Mouse (Mus musculus): Measurements from ENCODE around the gene Igsf11.

The Igsf11 gene

DNA sequence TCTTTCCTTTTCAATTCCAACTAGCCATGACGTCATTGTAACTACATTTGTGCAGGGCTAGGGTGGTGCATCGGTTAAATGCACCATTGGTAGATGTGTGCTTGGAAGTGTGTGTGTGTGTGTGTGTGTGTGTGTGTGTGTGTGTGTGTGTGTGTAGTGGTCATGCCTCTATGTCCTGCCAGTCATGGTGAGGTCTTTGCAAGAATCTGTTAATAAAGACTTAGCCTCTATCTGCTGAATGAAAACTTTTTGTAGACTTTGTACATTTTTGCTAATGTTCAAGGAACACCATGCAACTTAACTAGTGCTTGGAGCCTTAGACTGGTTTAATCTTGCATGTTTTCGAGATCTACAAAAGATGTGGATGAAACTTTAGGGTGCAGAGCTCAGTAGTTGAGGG, 48.3 kb downstream of the Igsf11 start:
- DNase-seq (ENCODE audit: low spot score in 2 of 2): no peak

DNA sequence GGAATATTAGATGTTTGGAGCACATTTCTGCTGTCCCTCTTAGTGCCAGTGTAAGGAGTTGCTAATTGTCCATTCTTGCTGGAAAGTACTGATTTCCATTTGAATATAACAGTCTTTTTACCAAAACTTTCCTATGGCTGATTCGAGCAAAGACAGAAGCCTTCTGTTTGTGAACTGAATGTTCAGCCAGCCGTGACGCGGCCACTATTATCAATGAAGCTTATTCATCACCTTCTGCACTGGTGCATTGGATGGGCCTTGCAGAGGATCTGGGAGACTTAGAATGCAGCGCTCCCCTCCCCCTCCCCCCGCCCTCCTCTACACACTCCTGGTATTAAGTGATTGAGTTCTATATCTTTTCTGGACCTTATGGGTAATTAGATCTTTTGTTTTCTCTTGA, 48.8 kb downstream of the Igsf11 start:
- DNase-seq (ENCODE audit: low spot score in 2 of 2): no peak

DNA sequence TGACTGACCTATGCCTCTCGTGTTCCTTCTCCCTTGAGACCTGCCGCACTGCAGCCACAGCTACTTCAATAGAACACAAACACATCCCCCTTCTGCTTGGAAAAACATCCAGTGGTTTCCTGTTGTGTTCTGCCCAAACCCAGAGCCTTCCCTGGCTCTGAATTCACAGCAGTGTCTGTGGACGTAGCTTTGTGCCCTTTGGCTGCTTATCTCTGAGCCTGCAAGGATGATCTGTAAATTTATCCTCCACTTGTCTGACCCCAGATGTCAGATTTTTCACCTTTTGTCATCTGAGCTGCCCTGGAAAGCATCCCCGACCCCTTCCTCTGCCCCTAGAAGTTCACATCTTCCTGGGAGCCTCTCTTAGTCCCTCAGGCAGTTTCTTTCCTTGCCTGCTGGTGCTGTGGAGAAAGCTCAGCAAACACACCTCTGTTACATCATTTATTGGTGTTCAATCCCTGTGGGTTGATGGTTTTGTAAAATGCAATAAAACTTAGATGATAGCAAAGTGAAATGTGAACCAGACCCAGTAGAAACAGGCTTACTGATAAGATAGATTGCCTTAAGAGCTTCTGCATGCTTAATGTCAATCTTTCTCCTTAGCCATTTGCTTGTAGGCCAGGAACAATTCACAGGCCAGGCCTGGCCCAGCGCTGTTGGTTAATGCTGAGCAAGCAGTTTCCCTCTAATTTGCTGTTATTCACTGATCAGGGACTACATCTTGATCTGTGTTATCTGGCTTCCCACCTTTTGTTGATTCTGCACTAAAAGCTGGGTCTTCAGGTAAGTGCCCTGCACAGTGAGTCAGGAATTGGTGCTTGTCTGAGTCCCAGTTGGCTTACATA, 51.5 kb downstream of the Igsf11 start:
- no peak for DNase-seq (ENCODE audit: low spot score in 2 of 2)

DNA sequence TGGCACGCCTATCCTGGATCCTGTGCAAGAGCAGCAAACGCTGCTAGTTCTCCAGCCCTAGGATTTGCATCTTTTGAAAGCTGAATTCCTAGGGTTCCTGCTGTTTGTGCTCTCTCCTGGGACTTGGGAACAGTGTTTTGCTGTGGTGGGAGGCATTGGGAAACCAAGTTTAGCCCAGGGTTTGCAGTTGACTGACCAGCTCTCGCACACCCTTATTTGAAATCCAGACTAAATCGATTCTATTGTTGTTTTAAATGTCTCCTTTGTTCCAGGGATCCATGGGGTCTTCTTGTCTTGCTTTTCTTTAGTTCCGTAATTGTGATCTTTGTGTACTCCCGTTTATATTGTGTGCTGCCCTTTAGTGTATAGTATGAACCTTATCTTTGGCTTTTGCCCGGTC, 52.6 kb downstream of the Igsf11 start:
- DNase-seq (ENCODE audit: low spot score in 2 of 2): no peak

DNA sequence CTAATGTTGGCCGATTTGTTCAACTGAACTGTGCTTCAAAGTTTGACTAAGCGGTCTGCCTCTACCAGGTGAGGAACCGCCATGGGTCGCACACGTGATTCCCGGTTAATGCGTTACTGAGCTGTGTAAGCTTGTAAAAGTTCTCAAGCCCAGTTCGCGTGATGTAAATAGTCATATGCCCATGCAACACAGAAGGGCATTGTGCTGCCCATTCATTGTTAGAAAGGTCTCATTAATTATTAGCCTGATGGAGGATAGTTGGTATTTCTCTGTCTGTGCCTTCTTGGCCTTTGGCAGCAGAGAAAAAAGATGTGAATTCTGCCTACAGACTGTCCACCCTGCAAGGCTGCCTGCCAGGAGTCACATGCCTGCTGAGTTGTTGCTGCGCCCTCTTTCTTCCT, 53.1 kb downstream of the Igsf11 start:
- no peak for DNase-seq (ENCODE audit: low spot score in 2 of 2)

DNA sequence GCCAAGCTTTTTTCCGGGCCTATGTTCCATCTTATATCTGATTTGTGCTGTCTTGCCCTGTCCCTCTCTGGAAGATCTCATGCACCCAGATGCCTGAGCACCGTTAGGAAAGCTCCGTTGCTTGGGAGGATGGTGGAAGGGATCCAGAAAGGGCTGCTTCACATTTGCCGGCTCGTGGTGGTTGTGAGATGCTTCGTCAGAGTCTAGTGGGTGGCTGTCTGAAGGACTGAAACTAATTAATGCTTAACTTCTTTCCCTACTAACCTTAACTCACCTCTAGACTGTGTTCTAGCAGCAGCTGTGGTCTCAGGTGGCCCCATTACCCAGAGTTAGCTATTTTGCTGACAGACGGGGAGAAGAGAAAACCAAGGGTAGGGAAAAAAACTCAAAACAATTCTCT, 54.0 kb downstream of the Igsf11 start:
- no peak for DNase-seq (ENCODE audit: low spot score in 2 of 2)

DNA sequence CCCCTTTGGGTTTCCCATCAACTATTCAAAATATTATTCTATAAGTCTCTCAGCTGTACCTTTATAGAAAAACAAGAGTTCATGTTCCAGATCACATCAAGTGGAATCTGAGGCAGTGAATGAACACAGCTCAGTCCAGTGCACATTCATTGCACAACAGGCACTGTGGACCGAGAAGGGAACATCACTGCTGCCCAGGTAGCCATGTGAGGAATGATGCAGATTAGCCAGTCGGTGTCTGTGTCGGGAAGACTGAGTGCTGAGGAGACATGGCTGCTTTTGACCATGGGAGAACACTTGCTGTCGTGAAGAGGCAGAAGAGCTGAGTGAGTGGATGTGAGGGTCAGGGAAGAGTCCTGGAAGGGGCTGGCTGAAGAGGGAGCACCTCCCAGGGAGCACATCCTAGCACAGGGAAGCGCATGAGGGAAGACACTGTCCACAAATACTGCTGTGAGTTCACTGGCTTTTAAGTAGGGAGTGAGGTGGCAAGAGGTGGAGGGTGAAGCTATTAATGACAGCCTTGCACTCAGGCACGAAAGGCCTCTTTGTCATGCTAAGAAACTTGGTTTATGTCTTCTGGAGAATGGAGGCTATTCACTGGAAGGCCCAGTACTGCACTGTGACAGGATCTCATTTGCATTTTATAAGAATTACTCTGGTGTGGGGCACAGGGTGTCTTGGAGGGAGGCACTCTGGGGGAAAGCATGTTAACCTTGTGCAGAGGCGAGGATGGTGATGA, 54.8 kb downstream of the Igsf11 start:
- no peak for DNase-seq (ENCODE audit: low spot score in 2 of 2)

DNA sequence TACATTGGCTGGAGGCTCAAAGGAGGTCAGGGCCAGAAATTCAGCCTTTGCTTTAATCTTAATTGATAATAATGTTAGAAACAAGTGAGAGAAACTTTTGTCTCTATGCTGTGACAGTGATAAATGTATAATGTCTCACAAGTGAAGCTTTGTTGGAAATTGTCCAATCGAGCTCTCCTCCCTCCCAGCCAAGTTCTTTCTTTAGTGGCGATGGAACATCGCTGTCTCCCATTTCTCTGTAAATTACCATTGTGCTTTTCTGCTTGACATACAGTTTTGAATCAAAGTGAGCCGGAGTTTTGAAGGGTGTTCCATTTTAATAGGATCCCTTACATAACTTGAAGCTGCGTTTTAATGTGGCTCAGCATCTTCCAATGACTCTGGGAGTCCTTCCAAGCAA, 56.0 kb downstream of the Igsf11 start:
- DNase-seq (ENCODE audit: low spot score in 2 of 2): no peak

DNA sequence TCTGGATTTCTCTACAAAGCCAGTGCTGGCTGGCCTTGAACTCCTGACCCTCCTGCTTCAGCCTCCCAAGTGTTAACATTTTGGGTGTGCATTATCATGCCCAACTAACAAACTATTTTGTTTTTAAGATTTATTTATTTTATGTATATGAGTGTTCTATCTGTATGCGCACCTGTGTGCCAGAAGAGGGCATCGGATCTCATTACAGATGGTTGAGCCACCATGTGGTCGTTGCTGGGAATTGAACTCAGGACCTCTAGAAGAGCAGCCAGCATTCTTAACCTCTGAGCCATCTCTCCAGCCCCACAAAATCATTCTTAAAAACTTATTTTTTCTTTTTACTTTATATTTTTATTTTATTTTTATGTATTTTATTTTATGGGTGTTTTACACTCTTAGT, 60.4 kb downstream of the Igsf11 start:
- no peak for DNase-seq (ENCODE audit: low spot score in 2 of 2)

DNA sequence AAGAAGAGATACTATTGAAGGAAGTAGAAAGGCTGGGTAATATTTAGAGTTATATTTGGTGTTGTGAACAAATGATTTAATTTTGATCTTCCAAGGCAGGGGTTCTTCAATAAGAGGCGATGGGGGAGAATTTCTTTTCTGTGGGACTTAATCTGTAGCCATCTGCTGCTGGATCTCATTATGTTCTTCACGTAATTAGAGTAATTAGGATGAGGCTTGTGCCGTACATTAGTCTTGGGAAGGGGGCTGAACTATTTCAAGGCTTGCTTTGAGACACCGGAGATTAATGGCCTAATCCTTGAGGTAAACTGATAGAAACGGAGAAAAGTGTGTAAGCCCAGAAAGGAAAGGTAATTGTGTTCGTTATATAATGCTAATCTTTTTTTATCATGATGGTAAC, 61.4 kb downstream of the Igsf11 start:
- DNase-seq (ENCODE audit: low spot score in 2 of 2): no peak

DNA sequence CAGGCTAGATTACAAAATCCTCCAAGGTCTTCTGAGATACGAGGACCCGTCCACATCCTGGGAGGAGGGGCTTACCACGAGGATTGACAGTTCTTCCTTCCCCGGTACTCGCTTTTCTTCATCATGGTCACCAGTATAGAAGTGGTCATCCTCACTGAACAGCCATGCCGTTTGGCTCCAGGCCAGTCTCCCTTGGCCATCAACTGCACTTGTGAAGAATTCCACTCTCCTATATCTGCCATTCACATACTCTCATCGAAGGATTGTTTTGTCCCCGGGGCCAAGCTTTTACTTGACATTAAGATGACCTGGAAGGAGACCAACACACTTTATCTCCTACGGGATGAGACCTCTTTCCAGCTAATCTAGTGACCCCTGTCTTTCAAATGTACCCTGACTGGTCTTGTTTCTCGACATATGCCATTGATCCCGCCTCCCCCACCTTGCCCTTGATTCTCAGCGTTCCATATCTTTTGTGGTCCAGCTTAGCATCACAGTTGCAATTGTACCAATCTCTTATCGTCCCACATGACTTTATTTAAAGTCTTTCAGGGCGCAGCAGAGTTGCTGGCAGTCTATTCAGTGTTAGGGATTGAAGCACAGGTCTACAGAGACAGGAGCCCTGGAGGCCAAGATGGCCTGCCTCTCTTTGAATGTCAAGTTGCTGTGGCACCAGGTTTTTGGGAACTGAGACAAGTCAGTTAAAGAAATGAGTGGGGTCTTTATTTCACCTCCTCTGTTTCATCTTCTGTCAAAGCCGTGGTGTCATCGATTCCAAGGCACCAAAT, 62.2 kb downstream of the Igsf11 start:
- DNase-seq (ENCODE audit: low spot score in 2 of 2): peak in 1 of 2 experiments; percentile 16

DNA sequence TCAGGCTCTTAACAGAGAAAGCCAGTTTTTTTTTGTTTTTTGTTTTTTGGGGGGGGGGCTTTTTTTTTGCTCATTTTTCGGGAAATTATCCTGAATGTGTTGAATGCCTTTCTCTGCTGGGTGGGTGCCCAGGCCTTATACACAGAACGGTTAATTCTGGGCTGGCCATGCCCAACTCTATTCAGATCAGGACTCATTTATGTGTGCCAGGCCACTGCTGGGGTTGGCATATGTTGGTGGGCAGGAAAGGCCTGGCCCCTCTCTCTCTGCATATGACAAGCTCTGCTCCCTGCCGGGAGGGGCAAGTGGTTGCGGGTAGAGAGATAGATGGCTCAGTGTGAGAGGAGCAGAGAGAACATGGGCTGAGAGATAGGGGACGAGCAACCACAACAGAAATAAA, 62.8 kb downstream of the Igsf11 start:
- DNase-seq (ENCODE audit: low spot score in 2 of 2): peak in 1 of 2 experiments; percentile 71

DNA sequence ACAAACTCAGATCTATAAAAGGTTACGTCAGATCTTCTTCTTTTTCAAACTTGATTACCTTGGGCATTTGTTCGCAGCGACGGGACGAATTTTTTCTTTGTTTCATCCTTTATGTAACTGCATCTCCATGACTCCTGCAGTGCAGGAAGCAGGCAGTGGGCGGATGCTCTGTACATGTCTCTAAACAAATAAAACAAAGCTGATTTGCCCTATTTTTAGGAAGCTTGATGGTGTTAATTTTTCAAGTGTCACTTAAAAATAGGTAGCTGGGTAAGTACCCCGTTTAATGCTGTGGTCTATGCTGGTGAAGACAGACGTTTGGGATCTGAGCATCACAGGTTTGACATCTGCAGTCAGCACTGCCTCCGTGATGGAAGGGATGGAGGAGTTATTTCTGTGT, 66.3 kb downstream of the Igsf11 start:
- no peak for DNase-seq (ENCODE audit: low spot score in 2 of 2)

DNA sequence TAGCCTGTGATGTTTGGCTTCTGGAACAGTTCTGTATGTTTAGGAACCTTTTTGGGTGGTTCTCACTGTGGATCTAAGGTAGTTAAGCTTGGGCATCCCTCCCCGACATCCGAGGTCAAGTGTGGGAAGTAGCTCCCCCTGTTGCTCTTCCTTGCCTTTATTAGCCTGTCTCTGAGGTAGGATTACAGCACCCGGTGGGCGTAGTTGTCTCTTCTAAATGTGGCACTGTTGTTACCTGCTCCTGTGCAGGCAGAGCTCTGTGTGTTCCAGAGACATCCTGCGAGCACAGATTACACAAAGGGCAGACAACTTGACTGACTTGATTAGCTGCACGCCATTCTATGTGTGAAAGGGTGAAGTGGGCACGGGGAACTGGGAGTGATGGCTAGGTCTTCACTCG, 68.1 kb downstream of the Igsf11 start:
- DNase-seq (ENCODE audit: low spot score in 2 of 2): no peak

DNA sequence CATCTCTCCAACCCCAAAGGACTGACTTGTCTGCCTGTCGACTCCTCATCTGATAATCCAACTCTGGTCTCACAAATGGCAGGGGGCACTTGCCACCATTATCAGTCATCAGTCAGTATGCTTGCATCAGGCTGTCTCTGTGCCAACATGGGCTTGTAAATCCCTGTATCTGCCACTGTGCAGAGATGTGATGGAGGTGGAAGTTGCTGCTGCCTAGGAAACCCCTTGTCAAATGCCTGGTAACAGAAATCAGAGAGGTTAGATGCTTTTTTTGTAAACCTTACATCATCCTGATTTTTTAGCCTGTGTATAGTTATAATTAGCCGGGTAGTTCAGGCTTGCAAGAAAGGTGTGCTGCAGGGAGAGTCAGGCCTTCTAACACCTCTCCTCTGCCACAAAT, 69.4 kb downstream of the Igsf11 start:
- no peak for DNase-seq (ENCODE audit: low spot score in 2 of 2)

DNA sequence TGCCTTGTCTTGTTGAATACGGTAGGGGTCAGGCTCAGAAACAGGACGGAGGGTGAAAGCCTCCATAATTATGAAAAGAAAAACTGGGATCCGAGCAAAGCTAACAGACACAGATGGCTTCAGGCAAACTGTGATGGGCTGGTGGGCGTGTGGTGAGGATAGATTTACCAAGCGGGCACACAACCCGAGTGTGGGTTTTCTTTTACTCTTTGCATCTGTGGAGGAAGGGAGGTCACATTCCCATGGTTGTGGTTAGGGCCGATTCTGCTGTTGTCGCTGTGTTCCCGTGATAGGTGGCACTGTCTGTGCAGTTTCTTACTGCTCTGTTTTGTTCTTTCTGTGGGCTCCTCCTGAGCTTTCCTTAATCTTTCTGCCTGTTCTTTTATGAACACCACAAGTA, 70.2 kb downstream of the Igsf11 start:
- no peak for DNase-seq (ENCODE audit: low spot score in 2 of 2)

DNA sequence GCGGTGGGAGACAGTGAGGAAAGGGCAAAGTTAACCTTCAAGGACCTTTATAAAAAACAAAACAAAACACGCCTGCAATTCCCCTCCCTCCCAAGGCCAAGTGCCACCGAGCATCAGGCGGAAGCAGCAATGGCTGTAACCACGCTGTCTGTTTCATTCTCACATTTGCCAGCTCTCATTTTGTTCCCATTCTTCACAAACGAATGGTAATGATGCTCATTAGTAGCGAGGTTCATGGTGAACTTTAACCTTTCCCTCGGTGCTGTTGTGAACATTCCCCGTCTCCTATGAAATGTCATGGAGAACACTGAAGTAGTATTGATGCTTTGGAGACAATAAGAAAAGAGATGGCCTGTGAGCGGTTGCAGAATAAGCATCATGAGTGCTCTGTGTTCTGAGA, 74.6 kb downstream of the Igsf11 start:
- DNase-seq (ENCODE audit: low spot score in 2 of 2): no peak

DNA sequence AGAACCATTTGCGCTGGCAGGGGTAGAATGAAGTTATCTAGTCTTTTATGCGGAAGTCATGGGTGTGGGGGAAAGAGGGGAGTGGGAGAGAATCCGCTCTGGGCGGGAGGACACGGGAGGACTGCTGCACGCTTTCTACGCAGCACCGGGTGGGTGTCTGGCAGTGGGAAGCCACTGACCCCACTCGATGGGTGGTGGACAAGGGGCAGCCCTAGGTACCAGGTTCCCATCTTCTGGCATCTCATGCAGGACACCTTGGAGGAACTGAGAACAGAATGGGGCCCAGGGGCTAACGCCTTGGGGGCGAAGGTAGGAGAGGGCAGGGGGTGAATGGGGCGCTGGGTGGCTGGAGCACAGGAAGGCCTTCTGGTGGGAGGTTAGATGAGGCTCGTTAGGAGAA, 83.7 kb downstream of the Igsf11 start:
- no peak for DNase-seq (ENCODE audit: low spot score in 2 of 2)

DNA sequence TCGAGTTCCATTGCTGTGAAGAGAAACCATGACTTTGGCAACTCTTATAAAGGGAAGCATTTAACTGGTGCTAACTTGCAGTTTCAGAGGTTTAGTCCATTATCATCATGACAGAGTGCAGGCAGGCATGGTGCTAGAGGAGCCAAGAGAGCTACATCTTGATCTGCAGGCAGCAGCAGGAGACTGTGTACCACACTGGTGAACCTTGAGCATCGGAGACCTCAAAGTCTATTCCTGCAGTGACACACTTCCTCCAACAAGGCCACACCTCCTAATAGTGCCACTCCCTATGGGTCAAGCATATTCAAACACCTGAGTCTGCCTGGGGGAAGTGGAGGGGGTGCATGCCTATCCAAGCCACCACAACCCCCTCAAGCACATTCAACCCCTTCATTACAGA, 86.1 kb downstream of the Igsf11 start:
- no peak for DNase-seq (ENCODE audit: low spot score in 2 of 2)

DNA sequence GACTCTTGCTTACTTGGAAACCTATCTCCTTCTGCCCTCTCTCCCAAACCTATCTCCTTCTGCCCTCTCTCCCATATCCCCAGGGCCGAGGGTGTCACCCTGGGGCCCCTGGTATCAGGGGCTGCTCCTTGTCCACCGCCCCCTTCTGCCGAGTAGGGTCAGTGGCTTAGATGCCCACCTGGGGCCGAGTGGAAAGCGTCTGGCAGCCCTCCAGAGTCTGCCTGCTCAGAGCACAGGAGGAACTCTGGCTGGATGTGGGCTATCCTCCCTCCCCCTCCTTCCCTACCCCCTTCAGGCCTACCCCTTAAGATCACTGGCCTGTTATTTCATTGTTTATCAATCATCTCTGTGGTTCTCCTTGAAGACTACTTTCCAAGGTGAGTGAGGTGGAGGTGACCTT, 88.1 kb downstream of the Igsf11 start:
- no peak for DNase-seq (ENCODE audit: low spot score in 2 of 2)

DNA sequence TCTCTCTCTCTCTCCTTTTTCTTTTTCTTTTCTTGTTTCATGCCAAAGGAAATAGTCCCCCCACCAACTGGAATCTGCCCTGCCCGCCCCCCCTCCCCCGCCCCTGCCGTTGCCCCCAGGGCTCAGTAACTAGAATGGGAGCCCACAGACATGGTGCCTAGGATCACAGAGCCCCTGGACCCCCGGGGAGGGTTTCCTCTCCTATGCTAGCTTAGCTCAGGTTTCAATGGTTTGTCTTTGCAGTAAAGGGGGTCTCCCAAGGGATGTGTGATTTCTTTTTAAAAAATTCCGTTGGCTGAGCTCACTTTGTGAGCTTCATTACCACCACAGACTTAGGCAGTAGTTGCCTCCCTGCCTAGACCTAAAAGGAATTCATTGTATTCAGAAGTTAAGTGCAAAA, 89.6 kb downstream of the Igsf11 start:
- DNase-seq (ENCODE audit: low spot score in 2 of 2): no peak

DNA sequence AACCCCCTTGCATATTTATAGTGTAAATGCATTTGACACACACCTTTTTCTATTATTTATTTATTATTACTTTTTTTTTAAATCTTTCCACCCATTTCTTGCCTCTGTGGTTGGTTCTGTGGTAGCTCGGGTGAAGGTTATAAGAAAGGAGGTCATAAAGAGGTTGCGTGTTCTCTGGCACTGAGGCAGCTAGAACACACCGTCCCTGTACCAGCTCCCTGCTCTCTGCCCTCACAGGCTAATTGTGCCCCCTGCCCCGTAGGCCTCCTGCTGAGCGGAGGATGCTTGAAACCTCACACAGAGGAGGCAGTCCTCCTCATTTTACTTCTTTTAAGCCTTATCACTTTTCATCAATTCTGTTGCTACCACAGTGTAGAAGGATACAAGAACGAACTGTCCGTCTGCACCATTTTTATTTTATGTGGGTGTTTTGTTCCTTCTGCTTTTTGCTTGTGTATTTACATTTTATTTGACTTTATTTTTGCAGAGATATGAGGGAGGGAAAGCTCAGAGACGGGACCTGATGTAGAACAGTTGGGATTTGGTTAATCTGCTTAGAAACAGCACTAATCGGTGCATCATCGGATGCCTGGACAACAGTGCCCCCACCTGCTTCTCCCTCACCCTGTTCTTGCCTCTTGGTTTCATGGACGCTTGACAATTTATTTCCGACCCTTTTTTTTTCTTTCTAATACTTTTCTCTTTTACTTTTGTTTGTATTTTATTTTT, 90.2 kb downstream of the Igsf11 start:
- DNase-seq (ENCODE audit: low spot score in 2 of 2): no peak
